Mouse (Mus musculus) CH12.LX (cell line): ENCODE data around the gene AU021092. TPM values are rescaled to one million over a fixed set of nuclear protein-coding genes. Genes with fewer than 3 reads are reported as not detected.

Source experiments
- DNase-seq: peaks from one replicate; pipeline ENCODE4 v3.0.0-alpha.2; 2013; ENCODE audit errors: extremely low read depth
- H3K27ac ChIP-seq: 2 replicates; pipeline ENCODE4 v1.5.1; 2012; ENCODE audit warnings: low read depth, mild to moderate bottlenecking, control low read depth, moderate library complexity; ENCODE audit not compliant: insufficient read depth
- H3K27me3 ChIP-seq: replicated peaks from 2 replicates; pipeline ENCODE3; 2012; ENCODE audit warnings: inconsistent platforms
- H3K36me3 ChIP-seq, 2 experiments: replicated peaks in 1 of 2; 2 replicates each; pipeline versions ENCODE3 to v1.6.1; 2012; ENCODE audit warnings: inconsistent platforms in 1 of 2, low read length in 1 of 2, mild to moderate bottlenecking in 1 of 2, mixed read lengths in 1 of 2, moderate library complexity in 1 of 2; ENCODE audit not compliant: control insufficient read depth in 1 of 2, insufficient read depth in 1 of 2
- H3K4me1 ChIP-seq, 2 experiments: 2 replicates each; pipeline ENCODE4 v1.6.1; 2012; ENCODE audit warnings: inconsistent platforms in 1 of 2, moderate library complexity in 1 of 2; ENCODE audit not compliant: insufficient read depth in 2 of 2, control insufficient read depth in 1 of 2
- H3K4me2 ChIP-seq: 2 replicates; pipeline ENCODE4 v1.6.1; 2012; ENCODE audit warnings: low read depth, mild to moderate bottlenecking, control low read depth; ENCODE audit not compliant: poor library complexity, insufficient read depth, severe bottlenecking
- H3K4me3 ChIP-seq, 3 experiments: fragments of 150-350 bp in 1 of 3; sonication (generic) in 1 of 3; replicated peaks in 1 of 3; 2 replicates each; pipeline versions ENCODE3 to v1.5.1; 2011 to 2012; ENCODE audit warnings: low read depth in 2 of 3, low read length in 2 of 3, mild to moderate bottlenecking in 2 of 3, moderate library complexity in 2 of 3, control low read depth in 1 of 3, improper control_type of control experiment in 1 of 3, inconsistent platforms in 1 of 3, mixed read lengths in 1 of 3; ENCODE audit not compliant: poor library complexity in 1 of 3
- H3K79me2 ChIP-seq: replicated peaks from 2 replicates; pipeline ENCODE4 v1.6.1; 2012; ENCODE audit warnings: mild to moderate bottlenecking, moderate library complexity; ENCODE audit not compliant: control insufficient read depth, poor library complexity, insufficient read depth, severe bottlenecking; ENCODE audit errors: extremely low read depth
- H3K9ac ChIP-seq: 2 replicates; pipeline ENCODE4 v1.6.1; 2012; ENCODE audit warnings: low read depth, mild to moderate bottlenecking, control low read depth, moderate library complexity; ENCODE audit not compliant: insufficient read depth
- H3K9me3 ChIP-seq: replicated peaks from 2 replicates; pipeline ENCODE3; 2012; ENCODE audit warnings: low read length, inconsistent platforms, mixed read lengths
- BHLHE40 ChIP-seq: IDR thresholded peaks from 2 replicates; pipeline ENCODE4 v1.6.1; 2011; ENCODE audit warnings: mild to moderate bottlenecking, low read depth, low read length, improper control_type of control experiment
- CHD1 ChIP-seq: IDR thresholded peaks from 2 replicates; pipeline ENCODE4 v1.6.1; 2012; ENCODE audit warnings: low read depth, low read length, improper control_type of control experiment, inconsistent platforms
- CTCF ChIP-seq, 2 experiments: IDR thresholded peaks in 1 of 2; conservative IDR thresholded peaks in 1 of 2; 2 replicates each; pipeline ENCODE4 v1.5.1; 2011 to 2012; ENCODE audit warnings: low read depth in 2 of 2, low read length in 2 of 2, improper control_type of control experiment in 1 of 2, inconsistent platforms in 1 of 2, mild to moderate bottlenecking in 1 of 2, moderate library complexity in 1 of 2
- E2F4 ChIP-seq: IDR thresholded peaks from 2 replicates; pipeline ENCODE4 v1.6.1; 2011; ENCODE audit warnings: low read depth, low read length, improper control_type of control experiment; ENCODE audit not compliant: insufficient replicate concordance
- ELF1 ChIP-seq: IDR thresholded peaks from 2 replicates; pipeline ENCODE4 v1.6.1; 2014; ENCODE audit warnings: low read depth, mild to moderate bottlenecking, inconsistent platforms, low read length, improper control_type of control experiment
- ETS1 ChIP-seq: conservative IDR thresholded peaks from 2 replicates; pipeline ENCODE4 v1.6.1; 2012; ENCODE audit warnings: low read depth, mild to moderate bottlenecking, inconsistent platforms, low read length, improper control_type of control experiment, moderate library complexity
- HCFC1 ChIP-seq: IDR thresholded peaks from 2 replicates; pipeline ENCODE4 v1.6.1; 2012; ENCODE audit warnings: low read depth, mild to moderate bottlenecking, inconsistent platforms, low read length, improper control_type of control experiment
- IRF4 ChIP-seq: IDR thresholded peaks from 2 replicates; pipeline ENCODE4 v1.6.1; 2014; ENCODE audit warnings: low read depth, mild to moderate bottlenecking, inconsistent platforms, low read length, improper control_type of control experiment
- JUN ChIP-seq: IDR thresholded peaks from 2 replicates; pipeline ENCODE4 v1.6.1; 2011; ENCODE audit warnings: low read depth, mild to moderate bottlenecking, low read length, improper control_type of control experiment, moderate library complexity; ENCODE audit not compliant: insufficient read depth
- JUND ChIP-seq: conservative IDR thresholded peaks from 2 replicates; pipeline ENCODE4 v1.6.1; 2011; ENCODE audit warnings: low read depth, low read length, improper control_type of control experiment
- KAT2A ChIP-seq: IDR thresholded peaks from 2 replicates; pipeline ENCODE4 v1.6.1; 2012; ENCODE audit warnings: low read length, improper control_type of control experiment, inconsistent platforms; ENCODE audit not compliant: insufficient replicate concordance
- MAFK ChIP-seq: IDR thresholded peaks from 2 replicates; pipeline ENCODE4 v1.6.1; 2011; ENCODE audit warnings: low read length, improper control_type of control experiment; ENCODE audit not compliant: insufficient replicate concordance
- MAX ChIP-seq: IDR thresholded peaks from 2 replicates; pipeline ENCODE4 v1.6.1; 2011; ENCODE audit warnings: low read length, improper control_type of control experiment
- MAZ ChIP-seq: IDR thresholded peaks from 2 replicates; pipeline ENCODE4 v1.6.1; 2012; ENCODE audit warnings: low read depth, mild to moderate bottlenecking, inconsistent platforms, low read length, improper control_type of control experiment, moderate library complexity
- MEF2A ChIP-seq: IDR thresholded peaks from 2 replicates; pipeline ENCODE4 v1.6.1; 2014; ENCODE audit warnings: low read depth, mild to moderate bottlenecking, inconsistent platforms, low read length, improper control_type of control experiment, borderline replicate concordance
- MXI1 ChIP-seq: IDR thresholded peaks from 2 replicates; pipeline ENCODE4 v1.6.1; 2011; ENCODE audit warnings: mild to moderate bottlenecking, low read depth, low read length, improper control_type of control experiment
- MYC ChIP-seq: IDR thresholded peaks from 2 replicates; pipeline ENCODE4 v1.6.1; 2011; ENCODE audit warnings: low read depth, mild to moderate bottlenecking, improper control_type of control experiment, low read length
- NELFE ChIP-seq: IDR thresholded peaks from 2 replicates; pipeline ENCODE4 v1.6.1; 2011; ENCODE audit warnings: low read depth, low read length, improper control_type of control experiment
- NRF1 ChIP-seq: IDR thresholded peaks from 2 replicates; pipeline ENCODE4 v1.6.1; 2014; ENCODE audit warnings: low read depth, mild to moderate bottlenecking, inconsistent platforms, low read length, improper control_type of control experiment, moderate library complexity
- POLR2A ChIP-seq: IDR thresholded peaks from 2 replicates; pipeline ENCODE4 v1.6.1; 2011; ENCODE audit warnings: low read depth, mild to moderate bottlenecking, improper control_type of control experiment, low read length
- RCOR1 ChIP-seq: conservative IDR thresholded peaks from 2 replicates; pipeline ENCODE4 v1.6.1; 2012; ENCODE audit warnings: low read depth, mild to moderate bottlenecking, inconsistent platforms, low read length, improper control_type of control experiment
- SIN3A ChIP-seq: IDR thresholded peaks from 2 replicates; pipeline ENCODE4 v1.6.1; 2012; ENCODE audit warnings: low read length, improper control_type of control experiment, inconsistent platforms
- SMC3 ChIP-seq: IDR thresholded peaks from 2 replicates; pipeline ENCODE4 v1.6.1; 2011; ENCODE audit warnings: low read depth, low read length, improper control_type of control experiment
- USF2 ChIP-seq: conservative IDR thresholded peaks from 2 replicates; pipeline ENCODE4 v1.6.1; 2011; ENCODE audit warnings: low read depth, low read length, improper control_type of control experiment
- ZMIZ1 ChIP-seq: IDR thresholded peaks from 2 replicates; pipeline ENCODE4 v1.6.1; 2012; ENCODE audit warnings: low read depth, mild to moderate bottlenecking, inconsistent platforms, low read length, improper control_type of control experiment
- dilution Hi-C: fragments of 300-500 bp; cut with MboI; formaldehyde crosslinking; loops from 2 replicates; pipeline ENCODE4 v1.14.3; 2020; ENCODE audit warnings: low sequenced_read_pairs; ENCODE audit not compliant: extremely low pct_unique_long_range_greater_than_20kb, extremely low pct_ligation_motif_present
- in situ Hi-C: fragments of 300-500 bp; cut with MboI; formaldehyde crosslinking; loops from 3 replicates; pipeline ENCODE4 v1.14.3; 2019; ENCODE audit warnings: low sequenced_read_pairs, low pct_ligation_motif_present, low pct_unique_long_range_greater_than_20kb, mixed read lengths
- polyA plus RNA-seq: library from polyadenylated mRNA; unstranded; fragments of >175 nt; gene quantifications from 2 replicates; pipeline ENCODE4 v1.2.1, GENCODE M21; 2012; ENCODE audit warnings: low read depth; ENCODE audit not compliant: insufficient read length
- total RNA-seq, 2 experiments: library from RNA; depleted of rRNA; stranded (reverse); fragments of 300-350 nt in 1 of 2; fragments of >200 nt in 1 of 2; gene quantifications; 2 replicates each; pipeline ENCODE4 v1.2.3; 2012 to 2014

The AU021092 gene
- total and polyA plus RNA-seq, 3 experiments: not detected

DNA sequence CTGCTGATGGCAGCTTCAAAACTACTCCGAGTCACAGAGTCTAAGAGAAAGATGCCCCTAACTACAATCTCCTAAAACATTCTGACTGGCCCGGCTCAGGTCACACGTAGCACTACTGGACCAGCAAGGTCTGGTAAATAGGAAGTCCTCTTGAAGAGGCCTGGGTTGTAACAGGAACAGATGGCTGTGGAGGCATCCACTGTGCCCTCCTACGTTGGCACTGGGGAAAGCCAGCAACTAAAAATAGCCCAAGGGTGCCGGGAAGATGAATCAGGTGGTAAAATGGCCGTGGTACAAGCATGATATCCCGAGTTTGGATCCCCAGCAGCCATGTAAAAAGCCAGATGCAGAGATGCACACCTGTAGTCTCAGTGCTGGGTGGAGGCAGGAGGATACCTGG is 35.9 kb downstream of the AU021092 start:
- in situ Hi-C loops (no loop called here), dilution Hi-C loops (no loop called here)
- Histone ChIP-seq H3K27ac (no peak overlapping the region), H3K4me1 (peaks cover 0 to 20% of the 10 kb centered on the region in 2 experiments; a peak in 2 of 4 replicates), H3K36me3 (no peaks in the 10 kb centered on the region), H3K9me3 (no peaks in the 10 kb centered on the region), H3K9ac (no peak overlapping the region), H3K79me2 (no peaks in the 10 kb centered on the region), H3K4me2 (no peak overlapping the region), H3K27me3 (peaks cover 17% of the 10 kb centered on the region)
- DNase-seq: no peak
- no peak for TF ChIP-seq MYC
- TF ChIP-seq CTCF (conservative IDR thresholded peaks at IDR 0.05 in 1 of 2, IDR thresholded peaks at IDR 0.05 in 1 of 2; ENCODE audit: low read depth in 2 of 2, low read length in 2 of 2): no peak
- no peak for TF ChIP-seq ZMIZ1
- TF ChIP-seq MXI1: no peak
- TF ChIP-seq RCOR1: no peak
- TF ChIP-seq NELFE: no peak
- TF ChIP-seq, all 38 proteins: peak for 0
- no peak overlapping the region for H3K4me3 ChIP-seq

DNA sequence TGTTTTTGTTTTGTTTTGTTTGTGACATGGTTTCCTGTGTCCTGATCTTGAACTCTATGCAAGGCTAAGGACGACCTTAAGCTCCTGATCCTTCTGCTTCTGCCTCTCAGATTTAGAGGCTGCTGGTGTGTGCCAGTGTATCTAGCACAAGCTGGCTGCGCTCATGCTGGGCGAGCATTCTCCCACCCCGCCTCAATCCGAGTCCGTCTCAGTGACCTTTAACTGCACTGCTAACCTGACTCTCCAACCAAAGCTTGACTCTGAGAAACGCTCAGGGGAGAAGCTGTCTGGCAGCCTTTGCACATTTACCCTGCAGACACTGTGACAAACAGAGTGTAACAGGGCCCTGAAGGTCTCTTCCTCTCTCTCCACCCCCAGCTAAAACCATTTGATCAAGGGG is 36.4 kb downstream of the AU021092 start:
- Histone ChIP-seq H3K4me2 (no peak overlapping the region), H3K27ac (no peak overlapping the region), H3K9ac (no peak overlapping the region), H3K27me3 (peaks cover 18% of the 10 kb centered on the region), H3K79me2 (no peaks in the 10 kb centered on the region), H3K36me3 (no peaks in the 10 kb centered on the region), H3K4me3 (no peak overlapping the region), H3K9me3 (no peaks in the 10 kb centered on the region), H3K4me1 (peaks cover 0 to 20% of the 10 kb centered on the region in 2 experiments; a peak in 2 of 4 replicates)
- no peak for DNase-seq
- dilution Hi-C loops (no loop called here), in situ Hi-C loops (no loop called here)
- no peak for TF ChIP-seq JUN
- TF ChIP-seq CHD1: no peak
- no peak for TF ChIP-seq RCOR1
- no peak for TF ChIP-seq MEF2A
- no peak for TF ChIP-seq USF2
- TF ChIP-seq MAFK: no peak
- TF ChIP-seq POLR2A: no peak
- no peak for TF ChIP-seq MAZ
- TF ChIP-seq ELF1: no peak
- TF ChIP-seq SMC3: no peak
- TF ChIP-seq MYC: no peak

GRCm38 (mm10) chr16:5184956-5185355 is 37.1 kb downstream of the AU021092 start:
- H3K36me3 ChIP-seq: no peaks in the 10 kb centered on the region
- H3K4me2 ChIP-seq: no peak overlapping the region
- peaks cover 0 to 20% of the 10 kb centered on the region in 2 experiments; a peak in 2 of 4 replicates for H3K4me1 ChIP-seq
- no peak overlapping the region for H3K4me3 ChIP-seq
- no peaks in the 10 kb centered on the region for H3K9me3 ChIP-seq
- TF ChIP-seq POLR2A (no peak), MEF2A (no peak), MAZ (no peak), SIN3A (no peak), BHLHE40 (no peak), KAT2A (no peak), JUND (no peak), ETS1 (no peak), HCFC1 (no peak), MXI1 (no peak), MAFK (no peak), MAX (no peak), IRF4 (no peak), NRF1 (no peak), CTCF (conservative IDR thresholded peaks at IDR 0.05 in 1 of 2, IDR thresholded peaks at IDR 0.05 in 1 of 2; ENCODE audit: low read depth in 2 of 2, low read length in 2 of 2) (no peak), ELF1 (no peak), E2F4 (no peak), NELFE (no peak)
- TF ChIP-seq, all 38 proteins: peak for 0
- DNase-seq: no peak
- dilution Hi-C loops (no loop called here), in situ Hi-C loops (no loop called here)
- Histone ChIP-seq H3K9ac (no peak overlapping the region), H3K79me2 (no peaks in the 10 kb centered on the region), H3K27me3 (peaks cover 21% of the 10 kb centered on the region), H3K27ac (no peak overlapping the region)
